Mouse (Mus musculus): Measurements from ENCODE around the gene Zfp871. TPM values are rescaled to one million over a fixed set of nuclear protein-coding genes. Genes with fewer than 3 reads are reported as not detected.

Gene Zfp871
- total and polyA plus RNA-seq, 3 experiments = 1.5 to 115 (median 41.9) TPM

DNA sequence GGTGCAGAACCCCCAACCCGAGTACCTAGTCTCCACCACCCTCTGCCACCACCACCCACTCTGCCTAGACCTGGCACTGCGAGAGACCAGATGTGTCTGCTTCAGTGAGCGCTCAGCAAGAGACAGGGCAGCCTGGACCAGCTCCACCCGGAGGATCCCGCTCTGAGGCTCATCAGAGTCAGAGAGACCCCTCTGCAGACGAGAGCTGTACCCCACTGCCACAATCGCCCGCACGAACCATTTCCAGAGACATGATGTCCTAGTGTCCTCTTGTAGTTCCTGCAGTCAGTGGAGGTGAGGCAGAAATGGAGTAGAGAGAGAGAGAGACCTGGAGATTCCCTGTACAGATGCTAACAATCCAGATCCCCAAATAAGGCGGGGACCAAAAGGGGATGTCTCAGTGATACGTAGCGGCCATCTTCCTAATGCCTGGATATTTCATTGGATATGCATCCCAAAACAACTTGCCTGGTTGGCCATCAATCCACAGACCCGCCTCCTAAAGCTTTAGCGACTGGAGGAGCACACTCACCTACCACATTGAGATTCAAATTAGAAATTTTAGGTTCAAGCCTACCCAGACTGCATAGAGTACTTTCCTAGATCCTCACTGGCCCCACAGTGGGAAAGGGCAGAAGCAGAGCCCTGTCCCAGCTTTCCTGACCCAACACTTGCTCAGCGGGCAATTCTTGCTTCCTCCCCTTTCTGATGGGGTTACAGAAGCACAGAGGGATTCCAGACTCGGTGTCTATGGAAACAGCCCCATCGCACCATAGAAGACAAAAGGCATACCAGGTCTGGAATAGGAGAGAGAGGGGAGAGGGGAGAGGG is 21.7 kb upstream of the Zfp871 start, which contains the start of gene Zfp811:
Gene Zfp811, minus strand, starts transcription at position 388 of the 831 bp plus-strand sequence.
- H3K36me3 ChIP-seq (replicated peaks) = peaks cover 5% of the 10 kb centered on the region
- H3K4me3 ChIP-seq (ENCODE audit: low read depth, low read length) = no peak within 1 kb of the TSS
- no peaks in the 10 kb centered on the region for H3K9me3 ChIP-seq (replicated peaks)
- peaks cover 20% of the 10 kb centered on the region for H3K27me3 ChIP-seq (ENCODE audit: insufficient read depth, low read length)
- DNase-seq (ENCODE audit: low spot score) (no peak), ATAC-seq (ENCODE audit: extremely low read depth, insufficient number of reproducible peaks, low FRiP score, poor library complexity, severe bottlenecking) (no peak)
- TF ChIP-seq POLR2AphosphoS5 (IDR thresholded peaks at IDR 0.05; ENCODE audit: insufficient replicate concordance, low read depth, low read length) (no peak), GATA2 (IDR thresholded peaks at IDR 0.05; ENCODE audit: borderline replicate concordance, low read depth, low read length) (no peak), GATA1 (IDR thresholded peaks at IDR 0.05; ENCODE audit: borderline replicate concordance, low read length) (no peak), CTCF (IDR thresholded peaks at IDR 0.05; ENCODE audit: low read depth, low read length) (no peak), TAL1 (conservative IDR thresholded peaks at IDR 0.05; ENCODE audit: low read depth, low read length) (no peak)
- H3K4me1 ChIP-seq (ENCODE audit: insufficient read depth, low read depth, low read length) = no peaks in the 10 kb centered on the region

DNA sequence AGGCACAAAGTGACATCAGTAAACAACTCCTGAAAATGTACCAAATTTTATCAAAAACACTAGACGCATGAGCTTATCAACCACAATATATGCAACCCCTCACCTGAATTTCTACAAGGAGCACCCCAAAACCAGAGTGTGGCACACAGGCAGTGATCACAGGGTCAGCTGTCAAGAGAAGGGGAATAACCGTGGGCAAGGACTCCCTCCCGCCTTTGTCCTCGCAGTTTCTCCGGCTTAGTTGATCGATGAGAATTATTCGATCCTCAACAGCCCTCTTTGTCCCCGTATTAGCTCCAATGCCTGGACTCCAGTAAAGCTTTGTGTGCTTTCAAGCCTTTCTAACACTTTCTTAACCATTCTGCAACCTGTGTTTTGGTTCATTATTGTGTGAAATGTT is 20.8 kb upstream of the Zfp871 start:
- Histone ChIP-seq H3K4me1 (ENCODE audit: insufficient read depth, low read depth, low read length) (no peaks in the 10 kb centered on the region), H3K27me3 (ENCODE audit: insufficient read depth, low read length) (peaks cover 24% of the 10 kb centered on the region), H3K9me3 (replicated peaks) (no peaks in the 10 kb centered on the region), H3K4me3 (ENCODE audit: low read depth, low read length) (no peak overlapping the region), H3K36me3 (replicated peaks) (no peaks in the 10 kb centered on the region)
- DNase-seq (ENCODE audit: low spot score) (no peak), ATAC-seq (ENCODE audit: extremely low read depth, insufficient number of reproducible peaks, low FRiP score, poor library complexity, severe bottlenecking) (no peak)
- TF ChIP-seq GATA1 (IDR thresholded peaks at IDR 0.05; ENCODE audit: borderline replicate concordance, low read length) (no peak), TAL1 (conservative IDR thresholded peaks at IDR 0.05; ENCODE audit: low read depth, low read length) (no peak), POLR2AphosphoS5 (IDR thresholded peaks at IDR 0.05; ENCODE audit: insufficient replicate concordance, low read depth, low read length) (no peak), CTCF (IDR thresholded peaks at IDR 0.05; ENCODE audit: low read depth, low read length) (no peak)

DNA sequence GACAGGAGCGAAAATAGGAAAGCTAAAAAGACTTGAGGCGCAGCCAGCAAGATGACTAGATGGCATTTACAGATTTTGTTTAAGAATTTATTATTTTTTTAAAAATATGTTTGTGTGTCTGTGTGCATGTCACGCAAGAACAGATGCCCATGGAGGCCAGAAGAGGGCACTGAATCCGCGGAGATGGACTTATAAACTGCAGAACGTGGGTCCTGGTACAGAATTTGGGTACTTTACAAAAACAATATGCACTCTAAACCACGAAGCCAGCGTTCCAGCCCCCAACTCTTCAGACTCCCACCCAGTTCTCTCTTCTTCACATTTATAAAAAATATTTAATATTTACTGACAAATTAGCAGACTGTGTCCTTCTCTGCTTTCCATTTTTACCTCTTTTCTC is 1.2 kb upstream of the Zfp871 start:
- no peak for DNase-seq (ENCODE audit: low spot score)
- ATAC-seq (ENCODE audit: extremely low read depth, insufficient number of reproducible peaks, low FRiP score, poor library complexity, severe bottlenecking) = no peak
- H3K36me3 ChIP-seq (replicated peaks) = peaks cover 23% of the 10 kb centered on the region
- peaks cover 8% of the 10 kb centered on the region for H3K27me3 ChIP-seq (ENCODE audit: insufficient read depth, low read length)
- H3K9me3 ChIP-seq (replicated peaks) = no peaks in the 10 kb centered on the region
- peaks cover 19% of the 10 kb centered on the region for H3K4me1 ChIP-seq (ENCODE audit: insufficient read depth, low read depth, low read length)
- H3K4me3 ChIP-seq (ENCODE audit: low read depth, low read length) = no peak overlapping the region
- TF ChIP-seq GATA1 (IDR thresholded peaks at IDR 0.05; ENCODE audit: borderline replicate concordance, low read length) (no peak), CTCF (IDR thresholded peaks at IDR 0.05; ENCODE audit: low read depth, low read length) (no peak), TAL1 (conservative IDR thresholded peaks at IDR 0.05; ENCODE audit: low read depth, low read length) (no peak), GATA2 (IDR thresholded peaks at IDR 0.05; ENCODE audit: borderline replicate concordance, low read depth, low read length) (no peak), POLR2AphosphoS5 (IDR thresholded peaks at IDR 0.05; ENCODE audit: insufficient replicate concordance, low read depth, low read length) (no peak)

GRCm38 (mm10) chr17:32788576-32788975 is 489 bp upstream of the Zfp871 start:
- Histone ChIP-seq H3K27me3 (ENCODE audit: insufficient read depth, low read length) (peaks cover 6% of the 10 kb centered on the region), H3K9me3 (replicated peaks) (no peaks in the 10 kb centered on the region), H3K4me3 (ENCODE audit: low read depth, low read length) (peak overlapping the region; percentile 91), H3K4me1 (ENCODE audit: insufficient read depth, low read depth, low read length) (peaks cover 25% of the 10 kb centered on the region), H3K36me3 (replicated peaks) (peaks cover 30% of the 10 kb centered on the region)
- TF ChIP-seq CTCF (IDR thresholded peaks at IDR 0.05; ENCODE audit: low read depth, low read length) (no peak), POLR2AphosphoS5 (IDR thresholded peaks at IDR 0.05; ENCODE audit: insufficient replicate concordance, low read depth, low read length) (no peak), TAL1 (conservative IDR thresholded peaks at IDR 0.05; ENCODE audit: low read depth, low read length) (no peak), GATA1 (IDR thresholded peaks at IDR 0.05; ENCODE audit: borderline replicate concordance, low read length) (no peak)
- no peak for ATAC-seq (ENCODE audit: extremely low read depth, insufficient number of reproducible peaks, low FRiP score, poor library complexity, severe bottlenecking)
- no peak for DNase-seq (ENCODE audit: low spot score)

DNA sequence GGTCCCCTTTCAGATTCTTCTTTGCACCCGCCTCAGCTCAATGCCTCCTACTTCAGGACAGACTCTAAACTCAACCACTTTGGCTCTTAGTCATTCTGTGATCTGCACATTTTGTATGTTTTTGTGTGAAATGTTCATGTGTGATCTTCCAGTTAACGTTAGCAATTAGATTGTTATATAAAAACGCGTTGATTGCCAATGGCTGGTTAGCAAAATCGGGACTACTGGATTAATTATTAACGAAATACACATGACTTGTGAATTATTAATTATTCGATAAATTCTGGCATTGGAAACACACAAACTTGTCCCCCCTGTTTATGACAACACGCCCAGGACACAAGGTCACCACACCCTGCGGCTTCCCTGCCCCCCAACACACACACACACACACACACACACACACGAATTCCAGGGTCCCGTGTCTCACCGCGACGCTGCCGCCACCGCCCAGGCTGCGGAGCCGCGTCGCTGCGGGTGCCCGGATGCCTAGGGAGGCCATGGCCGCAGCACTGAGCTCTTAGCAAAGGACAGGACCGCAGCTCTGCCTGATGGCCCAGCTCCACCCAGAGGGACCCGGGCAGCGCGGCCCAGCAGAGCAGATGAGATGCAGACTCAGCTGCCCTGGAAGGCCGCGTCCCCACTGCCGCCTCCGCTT is 522 bp downstream of the Zfp871 start:
- H3K27me3 ChIP-seq (ENCODE audit: insufficient read depth, low read length) = no peaks in the 10 kb centered on the region
- H3K4me3 ChIP-seq (ENCODE audit: low read depth, low read length) = peak overlapping the region; percentile 91
- H3K4me1 ChIP-seq (ENCODE audit: insufficient read depth, low read depth, low read length) = peaks cover 27% of the 10 kb centered on the region
- ATAC-seq (ENCODE audit: extremely low read depth, insufficient number of reproducible peaks, low FRiP score, poor library complexity, severe bottlenecking) (peak; percentile 29; the same call in 1 of the 2 replicates), DNase-seq (ENCODE audit: low spot score) (peak; percentile 21)
- no peaks in the 10 kb centered on the region for H3K9me3 ChIP-seq (replicated peaks)
- peaks cover 40% of the 10 kb centered on the region for H3K36me3 ChIP-seq (replicated peaks)
- no peak for TF ChIP-seq CTCF (IDR thresholded peaks at IDR 0.05; ENCODE audit: low read depth, low read length)
- no peak for TF ChIP-seq POLR2AphosphoS5 (IDR thresholded peaks at IDR 0.05; ENCODE audit: insufficient replicate concordance, low read depth, low read length)
- TF ChIP-seq TAL1 (conservative IDR thresholded peaks at IDR 0.05; ENCODE audit: low read depth, low read length) = no peak
- no peak for TF ChIP-seq GATA2 (IDR thresholded peaks at IDR 0.05; ENCODE audit: borderline replicate concordance, low read depth, low read length)

DNA sequence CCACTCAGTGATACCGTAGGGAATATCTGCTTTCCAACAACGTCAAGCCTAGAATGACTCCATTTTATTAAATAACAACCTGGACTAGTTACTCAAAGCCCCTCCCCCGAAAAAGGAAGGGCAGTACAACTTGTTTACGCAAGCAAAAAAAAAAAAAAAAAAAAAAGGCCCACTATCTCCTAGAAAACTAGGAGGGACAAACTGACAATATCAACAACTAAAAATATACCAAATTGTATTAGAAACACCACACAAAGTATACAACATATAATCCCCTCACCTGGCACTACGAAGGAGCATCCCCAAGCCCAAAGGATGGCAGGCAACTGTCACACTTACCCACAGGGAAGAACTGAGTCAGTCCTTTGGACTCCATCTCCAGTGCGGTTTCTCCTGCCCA is 1.1 kb downstream of the Zfp871 start:
- H3K4me3 ChIP-seq (ENCODE audit: low read depth, low read length) = peak overlapping the region; percentile 91
- peaks cover 27% of the 10 kb centered on the region for H3K4me1 ChIP-seq (ENCODE audit: insufficient read depth, low read depth, low read length)
- peaks cover 44% of the 10 kb centered on the region for H3K36me3 ChIP-seq (replicated peaks)
- no peaks in the 10 kb centered on the region for H3K9me3 ChIP-seq (replicated peaks)
- ATAC-seq (ENCODE audit: extremely low read depth, insufficient number of reproducible peaks, low FRiP score, poor library complexity, severe bottlenecking) (no peak), DNase-seq (ENCODE audit: low spot score) (no peak)
- no peak for TF ChIP-seq POLR2AphosphoS5 (IDR thresholded peaks at IDR 0.05; ENCODE audit: insufficient replicate concordance, low read depth, low read length)
- TF ChIP-seq CTCF (IDR thresholded peaks at IDR 0.05; ENCODE audit: low read depth, low read length) = no peak
- TF ChIP-seq TAL1 (conservative IDR thresholded peaks at IDR 0.05; ENCODE audit: low read depth, low read length) = no peak
- TF ChIP-seq GATA2 (IDR thresholded peaks at IDR 0.05; ENCODE audit: borderline replicate concordance, low read depth, low read length) = no peak
- no peaks in the 10 kb centered on the region for H3K27me3 ChIP-seq (ENCODE audit: insufficient read depth, low read length)

All from G1E (cell line).